Mouse (Mus musculus) ES-Bruce4 (cell line): ENCODE measurements around the gene Rarg. TPM values are rescaled to one million over a fixed set of nuclear protein-coding genes. Genes with fewer than 3 reads are reported as not detected.
"Not testable (repeated sequence)": the region's sequence is repeated elsewhere in the genome, so short reads cannot be mapped to it uniquely, and the experiment has no call there.

Experiments
- H3K27ac ChIP-seq: 2 replicates; pipeline ENCODE4 v1.5.1; 2012; ENCODE audit warnings: low read length, inconsistent platforms; ENCODE audit not compliant: insufficient read depth
- H3K27me3 ChIP-seq: 2 replicates; pipeline ENCODE4 v1.6.1; 2012; ENCODE audit warnings: mild to moderate bottlenecking, low read length, inconsistent platforms; ENCODE audit not compliant: control insufficient read depth, poor library complexity, insufficient read depth, severe bottlenecking
- H3K36me3 ChIP-seq: 2 replicates; pipeline ENCODE4 v1.6.1; 2012; ENCODE audit warnings: inconsistent platforms, mild to moderate bottlenecking, low read length, moderate library complexity; ENCODE audit not compliant: control insufficient read depth, poor library complexity, insufficient read depth, severe bottlenecking
- H3K4me1 ChIP-seq: one replicate; pipeline ENCODE4 v1.8.1; 2011; ENCODE audit warnings: low read length; ENCODE audit not compliant: control insufficient read depth, insufficient read depth
- H3K4me3 ChIP-seq: 2 replicates; pipeline ENCODE4 v1.5.1; 2011; ENCODE audit warnings: low read depth, mild to moderate bottlenecking, low read length
- H3K9ac ChIP-seq: 2 replicates; pipeline ENCODE4 v1.6.1; 2012; ENCODE audit warnings: low read depth, mild to moderate bottlenecking, inconsistent platforms; ENCODE audit not compliant: poor library complexity, severe bottlenecking
- H3K9me3 ChIP-seq: replicated peaks from 2 replicates; pipeline ENCODE4 v1.6.1; 2012; ENCODE audit warnings: mild to moderate bottlenecking, low read length, inconsistent platforms; ENCODE audit not compliant: control insufficient read depth, poor library complexity, insufficient read depth, severe bottlenecking
- CTCF ChIP-seq: IDR thresholded peaks from one replicate; pipeline ENCODE4 v1.8.1; 2011; ENCODE audit warnings: low read depth, low read length
- EP300 ChIP-seq: IDR thresholded peaks from 2 replicates; pipeline ENCODE4 v1.6.1; 2011; ENCODE audit warnings: low read depth, low read length; ENCODE audit not compliant: insufficient read depth
- POLR2A ChIP-seq: IDR thresholded peaks from one replicate; pipeline ENCODE4 v1.8.1; 2011; ENCODE audit warnings: low read length; ENCODE audit not compliant: insufficient read depth
- polyA plus RNA-seq: library from polyadenylated mRNA; stranded (reverse); fragments of >200 nt; gene quantifications from 2 replicates; pipeline ENCODE4 v1.2.4, GENCODE M21; 2011; ENCODE audit warnings: low read depth; ENCODE audit not compliant: missing spikeins, insufficient read depth, insufficient read length

The Rarg gene
- polyA plus RNA-seq, 1 experiment, result 42.7 TPM

- Histone ChIP-seq H3K9ac (no peak overlapping the region), H3K36me3 (peaks cover 6% of the 10 kb centered on the region), H3K27ac (no peak overlapping the region), H3K4me3 (no peak overlapping the region), H3K27me3 (no peaks in the 10 kb centered on the region), H3K9me3 (no peaks in the 10 kb centered on the region), H3K4me1 (peaks cover 11% of the 10 kb centered on the region)
- no peak for TF ChIP-seq EP300
- no peak for TF ChIP-seq CTCF
- no peak for TF ChIP-seq POLR2A
Observed at GRCm38 (mm10) chr15:102232764-102233163, 24.6 kb downstream of the Rarg start.

- H3K4me1 ChIP-seq, result peaks cover 11% of the 10 kb centered on the region
- H3K27ac ChIP-seq, result peak within 1 kb of the TSS; percentile 44; the same call in 1 of the 2 replicates
- 0 out of 2 replicates have a peak within 1 kb of the TSS, but pooled peaks have one; percentile 3 for H3K9ac ChIP-seq
- no peaks in the 10 kb centered on the region for H3K36me3 ChIP-seq
- no peaks in the 10 kb centered on the region for H3K9me3 ChIP-seq
- no peaks in the 10 kb centered on the region for H3K27me3 ChIP-seq
- TF ChIP-seq CTCF (no peak), EP300 (peak; percentile 96), POLR2A (no peak)
- peak within 1 kb of the TSS; percentile 5 for H3K4me3 ChIP-seq
Observed at GRCm38 (mm10) chr15:102231748-102232147, 25.6 kb downstream of the Rarg start, which contains the start of gene Itgb7. Gene Itgb7, minus strand, starts transcription at chr15:102231944.

- Histone ChIP-seq H3K9ac (no peak overlapping the region), H3K27me3 (no peaks in the 10 kb centered on the region), H3K36me3 (no peaks in the 10 kb centered on the region), H3K4me1 (peaks cover 11% of the 10 kb centered on the region), H3K4me3 (peak overlapping the region; percentile 5; the same call in 1 of the 2 replicates), H3K9me3 (no peaks in the 10 kb centered on the region), H3K27ac (no peak overlapping the region)
- TF ChIP-seq EP300, result no peak
- no peak for TF ChIP-seq CTCF
- TF ChIP-seq POLR2A, result no peak
Observed at GRCm38 (mm10) chr15:102230408-102231321, 26.7 kb downstream of the Rarg start.

- not testable (repeated sequence) for H3K4me1 ChIP-seq, H3K27me3 ChIP-seq, H3K9me3 ChIP-seq, H3K9ac ChIP-seq, H3K36me3 ChIP-seq, H3K4me3 ChIP-seq, H3K27ac ChIP-seq
Observed at GRCm38 (mm10) chr15:102225619-102226018, 31.7 kb downstream of the Rarg start.

DNA sequence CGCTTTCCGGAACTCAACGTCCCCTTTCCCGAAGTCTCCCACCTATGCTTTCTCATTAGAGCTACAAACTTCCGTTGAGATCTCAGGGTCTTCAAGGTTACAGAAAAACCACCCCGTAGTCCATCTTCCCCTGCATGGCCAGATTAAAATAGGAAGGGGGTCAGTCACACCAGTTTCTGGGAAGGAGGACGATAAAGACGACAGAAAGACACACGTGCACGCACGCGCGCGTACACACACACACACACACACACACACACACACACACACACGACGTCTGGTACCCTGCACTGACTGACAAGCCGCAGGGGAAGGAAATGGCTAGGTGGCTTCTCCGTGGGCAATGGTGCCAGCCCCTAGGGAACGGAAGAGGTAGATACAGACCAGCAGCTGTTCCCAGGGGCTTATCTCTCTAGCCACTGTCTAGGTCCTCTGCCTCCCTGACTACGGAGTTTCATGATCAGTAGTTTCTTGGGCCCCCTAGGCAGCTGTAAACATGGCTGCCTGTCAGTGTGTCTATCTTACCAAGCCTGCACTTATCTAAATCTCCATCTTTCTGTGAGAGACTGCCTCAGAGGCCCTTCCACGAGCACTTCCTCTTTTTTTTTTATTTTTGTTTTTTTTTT lies 32.2 kb downstream of the Rarg start:
- Histone ChIP-seq H3K4me3 (peak overlapping the region; percentile 52), H3K27ac (no peak overlapping the region), H3K4me1 (peaks cover 3% of the 10 kb centered on the region), H3K36me3 (no peaks in the 10 kb centered on the region), H3K9ac (peak overlapping the region; percentile 50), H3K27me3 (no peaks in the 10 kb centered on the region), H3K9me3 (no peaks in the 10 kb centered on the region)
- TF ChIP-seq EP300 (no peak), CTCF (no peak), POLR2A (no peak)
